Mouse (Mus musculus) brain, embryonic 14.5 days (tissue): Measurements from ENCODE around the gene Slc26a9.

Experiments
- CTCF ChIP-seq: fragments of 200-500 bp; IDR thresholded peaks from 2 replicates; pipeline ENCODE4 v1.5.1; 2012; ENCODE audit warnings: inconsistent platforms, mild to moderate bottlenecking, moderate library complexity, borderline replicate concordance; ENCODE audit not compliant: insufficient read depth, insufficient read length; ENCODE audit errors: extremely low read depth
- POLR2A ChIP-seq: fragments of 200-500 bp; IDR thresholded peaks from 2 replicates; pipeline ENCODE4 v1.6.1; 2012; ENCODE audit warnings: mild to moderate bottlenecking, inconsistent platforms, borderline replicate concordance; ENCODE audit not compliant: poor library complexity, insufficient read depth, insufficient read length, severe bottlenecking; ENCODE audit errors: extremely low read depth

DNA sequence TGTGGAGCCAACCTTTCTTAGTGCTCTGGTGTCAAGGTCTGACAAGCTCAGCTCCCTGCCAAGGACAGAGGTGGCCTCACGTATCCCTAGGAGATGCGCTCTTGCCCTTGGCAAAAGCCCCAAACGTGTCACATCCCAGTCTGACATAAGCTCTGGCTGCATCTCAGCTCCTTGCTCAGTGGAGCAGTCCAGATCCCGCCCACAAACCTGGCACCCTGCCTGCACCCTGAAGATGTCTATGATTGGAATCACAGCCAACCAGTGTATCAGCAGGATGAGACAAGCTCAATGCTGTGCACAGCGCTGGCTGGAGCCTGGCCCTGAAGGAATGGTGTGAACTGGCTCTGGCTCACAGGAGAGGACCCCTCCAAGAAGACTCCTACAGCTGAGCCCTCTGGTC lies 6.6 kb upstream of the Slc26a9 start:
- TF ChIP-seq CTCF (no peak), POLR2A (no peak)
